Mouse (Mus musculus) hindlimb bud, embryonic 11.5 days (tissue): Measurements from ENCODE around the gene Fastkd5.
"Not testable (repeated sequence)": the region's sequence is repeated elsewhere in the genome, so short reads cannot be mapped to it uniquely, and the experiment has no call there.

Source experiments
- DNase-seq: peaks from one replicate; pipeline ENCODE4 v3.0.0-alpha.2; 2012; ENCODE audit warnings: low read depth, low spot score; ENCODE audit errors: extremely low spot score

Gene Fastkd5

DNA sequence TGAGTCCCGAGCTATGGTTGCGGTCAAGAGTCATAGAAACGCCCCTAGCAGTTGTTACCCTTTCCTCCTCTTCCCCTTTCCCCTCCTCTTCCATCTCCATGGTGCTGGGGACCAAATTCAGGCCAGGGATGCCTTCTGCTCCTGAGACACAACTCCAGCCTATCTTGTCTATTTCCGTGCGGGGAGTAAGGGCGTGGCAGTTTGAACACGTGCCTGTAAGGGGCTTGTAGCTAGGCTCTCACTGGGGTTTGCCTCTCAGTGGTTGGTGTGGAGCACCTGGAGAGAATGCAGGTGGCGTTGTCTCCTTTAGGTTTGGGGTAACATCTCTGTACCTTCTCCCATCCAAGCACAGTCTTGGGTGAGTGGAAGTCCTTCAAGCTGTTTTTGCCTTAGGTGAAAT is 50.0 kb downstream of the Fastkd5 start:
- no peak for DNase-seq

DNA sequence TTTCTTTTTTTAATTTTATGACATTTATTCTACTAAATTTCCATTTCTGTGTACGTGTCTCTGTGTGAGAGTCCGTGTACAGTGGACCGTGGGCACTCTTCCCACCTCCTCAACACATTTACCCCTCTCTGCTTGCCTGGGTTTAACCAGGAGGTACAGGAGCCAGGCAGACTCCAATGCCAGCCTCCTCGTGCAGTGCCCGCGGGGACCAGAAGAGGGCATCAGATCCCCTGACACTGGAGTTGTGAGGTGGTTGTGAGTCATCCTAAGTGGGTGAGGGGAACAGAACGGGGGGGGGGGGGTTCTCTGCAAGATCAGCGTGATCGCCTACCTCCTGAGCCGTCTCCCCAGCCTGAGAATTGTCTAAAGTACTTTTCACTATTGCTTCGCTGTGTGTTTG is 51.7 kb downstream of the Fastkd5 start:
- DNase-seq, result no peak

DNA sequence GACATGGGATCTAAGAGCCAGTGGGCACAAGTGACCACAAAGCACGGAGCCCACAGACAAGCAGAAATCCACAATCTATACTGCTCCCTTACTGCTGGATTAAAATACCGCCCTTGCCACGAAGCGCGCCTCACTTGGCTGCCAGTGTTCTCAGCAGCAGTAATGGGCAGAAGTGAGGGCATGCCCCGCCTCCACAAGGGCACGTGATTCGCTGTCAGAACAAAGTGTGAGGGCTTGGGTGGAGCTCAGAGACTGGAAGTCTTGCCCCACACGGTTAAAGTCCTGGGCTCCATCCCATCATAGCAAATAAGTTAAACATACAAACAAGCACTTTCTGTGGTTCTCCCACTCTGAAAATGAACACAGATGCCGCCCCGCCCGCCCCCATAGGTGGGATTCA is 52.2 kb downstream of the Fastkd5 start:
- DNase-seq, result no peak

DNA sequence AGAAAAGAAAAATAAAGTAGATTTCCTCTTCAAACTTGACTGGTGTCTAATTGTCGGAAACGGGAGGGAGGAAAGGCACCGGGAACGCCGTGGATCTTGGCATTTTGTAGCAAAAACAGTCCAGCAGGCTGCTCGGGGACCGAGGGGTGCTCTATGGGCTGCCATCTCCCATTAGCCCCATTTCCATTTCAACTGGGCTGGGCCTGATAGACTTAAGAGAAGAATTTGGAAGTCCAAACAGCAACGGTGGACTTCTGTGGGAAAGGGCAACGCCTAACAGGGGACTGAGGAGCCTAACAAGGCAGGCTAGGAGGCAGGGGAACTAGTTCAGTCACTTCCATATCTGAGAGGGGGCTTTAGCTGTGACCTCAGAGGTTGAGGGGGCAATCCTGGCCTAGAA is 52.8 kb downstream of the Fastkd5 start:
- no peak for DNase-seq

DNA sequence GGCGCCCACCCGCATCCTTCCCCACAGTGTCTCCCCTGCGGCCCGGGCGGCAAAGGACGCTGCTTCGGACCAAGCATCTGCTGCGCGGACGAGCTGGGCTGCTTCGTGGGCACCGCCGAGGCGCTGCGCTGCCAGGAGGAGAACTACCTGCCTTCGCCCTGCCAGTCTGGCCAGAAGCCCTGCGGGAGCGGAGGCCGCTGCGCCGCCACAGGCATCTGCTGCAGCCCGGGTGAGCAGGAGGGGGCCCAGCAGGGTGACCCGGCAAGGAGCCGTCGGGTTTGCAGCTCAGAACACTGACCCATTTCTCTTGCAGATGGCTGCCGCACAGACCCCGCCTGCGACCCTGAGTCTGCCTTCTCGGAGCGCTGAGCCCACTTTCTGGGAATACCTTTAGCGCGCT is 53.3 kb downstream of the Fastkd5 start:
- DNase-seq, result not testable (repeated sequence)

DNA sequence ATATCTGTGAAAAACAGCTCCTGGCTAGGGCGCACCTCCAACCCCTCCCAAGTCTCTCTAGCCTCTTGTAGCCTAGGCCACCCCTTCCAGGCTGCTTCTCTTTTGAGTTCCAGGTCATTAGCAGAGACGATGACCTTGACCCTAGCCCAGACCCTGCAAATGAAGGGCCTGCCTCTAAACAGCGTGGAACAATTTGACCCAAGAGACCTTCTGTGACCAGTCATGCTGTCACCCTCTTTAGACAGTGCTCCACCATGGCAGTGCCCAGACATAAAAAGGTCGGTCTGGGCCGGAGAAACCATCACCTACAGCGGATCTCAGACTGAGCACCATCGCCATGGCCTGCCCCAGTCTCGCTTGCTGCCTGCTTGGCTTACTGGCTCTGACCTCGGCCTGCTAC is 54.0 kb downstream of the Fastkd5 start, which contains the start of gene Oxt:
Gene Oxt, plus strand, starts transcription at position 301 of the 400 bp plus-strand sequence.
- no peak for DNase-seq

DNA sequence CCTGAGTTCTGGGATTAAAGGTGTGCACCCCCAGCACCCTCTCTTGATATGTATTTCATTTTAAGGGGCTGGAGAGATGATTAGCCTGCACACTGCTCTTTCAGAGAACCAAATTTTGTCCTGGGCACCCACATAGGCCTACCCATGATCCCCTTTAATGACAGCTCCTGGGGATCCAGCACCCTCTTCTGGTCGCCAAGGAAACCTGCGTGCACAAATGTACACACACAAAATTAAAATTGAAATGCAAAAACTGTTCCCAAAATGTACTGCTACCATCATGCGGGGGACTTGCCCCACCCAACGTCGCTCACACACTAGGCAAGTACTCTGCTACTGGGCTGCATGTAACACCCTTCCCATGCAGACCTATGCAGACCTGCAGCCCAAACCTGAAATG is 54.9 kb downstream of the Fastkd5 start:
- no peak for DNase-seq

DNA sequence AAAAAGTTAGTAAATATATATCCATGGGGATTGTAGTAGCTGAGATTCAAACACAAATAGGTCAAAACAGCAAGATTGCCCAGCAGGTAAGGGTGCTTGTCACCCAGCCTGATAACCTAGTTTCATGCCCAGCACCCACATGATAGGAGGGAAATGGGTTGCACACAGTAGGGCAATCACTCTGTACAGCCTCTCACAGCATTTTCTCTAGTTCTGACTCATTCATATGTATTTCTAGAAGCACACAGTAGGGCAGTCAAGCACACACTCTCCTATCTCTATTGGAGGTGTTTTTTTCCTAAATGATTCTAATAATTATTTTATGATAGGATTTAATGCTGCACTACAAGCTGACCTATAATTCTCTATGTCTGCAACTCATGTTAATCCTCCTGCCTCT is 59.9 kb downstream of the Fastkd5 start:
- DNase-seq, result no peak

DNA sequence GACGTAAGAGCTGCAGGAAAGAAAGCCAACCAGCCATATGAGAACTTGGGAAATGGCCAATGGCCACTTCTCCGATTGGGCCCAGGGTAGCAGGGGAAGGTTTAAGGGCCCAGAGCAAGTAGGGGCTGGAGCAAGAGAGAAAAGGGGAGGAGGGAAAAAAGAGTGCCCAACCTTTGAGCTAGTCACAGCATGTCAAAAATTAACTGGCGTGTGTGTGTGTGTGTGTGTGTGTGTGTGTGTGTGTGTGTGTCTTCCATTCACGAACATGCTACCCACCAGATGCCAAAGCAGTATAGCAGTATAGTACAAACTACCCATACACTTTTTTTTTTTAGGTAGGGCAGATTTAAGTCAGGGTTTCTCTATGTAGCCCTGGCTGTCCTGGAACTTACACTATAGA is 60.9 kb downstream of the Fastkd5 start:
- DNase-seq, result no peak

DNA sequence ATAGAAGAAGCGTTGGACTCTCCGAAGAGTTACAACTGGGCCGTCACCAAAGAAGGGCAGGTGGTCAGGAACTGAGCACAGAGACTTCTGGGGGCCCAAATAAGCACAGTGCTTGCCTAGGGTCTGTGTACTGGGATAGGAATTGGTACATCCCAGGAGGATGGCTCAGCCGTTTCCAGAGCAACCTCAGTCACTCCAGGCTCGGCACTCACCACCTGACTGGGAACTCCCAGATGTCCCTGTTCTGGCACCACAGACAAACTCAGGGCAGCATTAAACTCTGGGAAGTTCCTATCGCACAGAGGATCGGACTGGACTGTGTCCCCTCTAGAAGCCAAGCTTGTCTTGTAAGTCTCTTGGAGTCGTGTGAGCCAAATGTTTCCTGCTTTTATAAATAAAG is 64.8 kb downstream of the Fastkd5 start:
- no peak for DNase-seq

DNA sequence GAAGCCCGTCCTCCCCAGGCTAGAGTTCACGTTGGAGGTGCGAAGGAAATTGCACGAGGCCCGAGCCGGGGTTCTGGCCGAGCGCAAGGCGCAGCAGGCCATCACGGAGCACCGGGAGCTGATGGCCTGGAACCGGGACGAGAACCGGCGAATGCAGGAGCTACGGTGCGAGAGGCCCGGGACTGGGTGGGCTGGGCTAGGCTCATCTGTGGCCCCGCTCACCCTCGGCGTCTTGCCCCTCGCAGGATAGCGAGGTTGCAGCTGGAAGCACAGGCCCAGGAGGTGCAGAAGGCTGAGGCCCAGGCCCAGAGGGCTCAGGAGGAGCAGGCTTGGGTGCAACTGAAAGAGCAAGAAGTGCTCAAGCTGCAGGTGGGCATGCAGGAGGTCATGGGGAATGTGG is 65.8 kb downstream of the Fastkd5 start:
- no peak for DNase-seq
